Mouse (Mus musculus) cerebellum, adult 2 months (tissue): ENCODE results near the gene Rassf2.

Source experiments
- CTCF ChIP-seq: fragments of 200-500 bp; IDR thresholded peaks from 2 replicates; pipeline ENCODE4 v1.5.1; 2011; ENCODE audit warnings: low read depth, mild to moderate bottlenecking, control low read depth, low read length, moderate library complexity, borderline replicate concordance; ENCODE audit not compliant: insufficient read depth
- POLR2A ChIP-seq: fragments of 200-500 bp; IDR thresholded peaks from 2 replicates; pipeline ENCODE4 v1.6.1; 2011; ENCODE audit warnings: low read length, control low read depth, borderline replicate concordance; ENCODE audit not compliant: insufficient read depth

GRCm38 (mm10) chr2:131971098-131971497 lies 59.0 kb downstream of the Rassf2 start:
- TF ChIP-seq CTCF (no peak), POLR2A (no peak)
